Mouse (Mus musculus): ENCODE results near the gene Gsg1l. TPM values are rescaled to one million over a fixed set of nuclear protein-coding genes. Genes with fewer than 3 reads are reported as not detected.

The Gsg1l gene
- total and polyA plus RNA-seq, 2 experiments from 2014 or later, result 5.7 to 16.6 TPM

DNA sequence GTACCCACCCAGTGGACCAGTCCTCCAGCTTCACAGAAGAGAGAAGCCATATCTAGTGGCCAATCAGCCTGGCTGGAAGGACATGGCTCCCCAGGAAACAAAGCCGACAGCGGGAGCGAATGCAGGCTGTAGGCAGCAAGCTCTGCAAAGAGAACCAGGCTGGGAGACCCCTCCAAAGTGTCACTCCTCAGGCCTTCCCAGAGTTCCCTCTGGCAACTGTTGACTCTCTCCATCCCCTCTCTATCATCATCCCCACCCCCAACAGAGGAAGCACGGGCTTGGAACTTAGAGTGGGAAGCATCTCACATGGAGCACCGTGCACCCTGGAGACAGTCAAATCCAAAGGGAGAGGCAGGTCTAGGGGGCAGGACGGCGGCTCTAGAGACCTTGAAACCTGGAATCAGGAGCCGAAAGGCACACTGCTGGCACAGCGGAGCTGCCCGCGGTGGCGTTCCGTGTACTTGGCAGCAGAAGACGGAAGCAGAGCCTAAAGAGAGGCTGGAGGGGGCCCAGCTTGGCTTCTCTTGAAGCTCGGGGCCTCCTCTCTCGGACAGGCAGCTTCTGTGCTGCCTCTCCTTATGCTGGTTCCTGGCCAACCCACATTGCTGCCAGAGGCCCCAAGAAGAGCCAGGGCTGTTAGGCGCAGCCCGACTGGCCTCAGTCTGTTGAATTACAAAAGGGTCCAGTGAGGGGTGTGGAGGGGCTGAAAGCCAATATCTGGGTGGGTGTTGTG, 41.3 kb downstream of the Gsg1l start:
- Histone ChIP-seq H3K4me3 (ENCODE audit: low read depth, low read length) (no peak overlapping the region), H3K36me3 (replicated peaks; ENCODE audit: control insufficient read depth, insufficient read depth, low read length) (no peaks in the 10 kb centered on the region), H3K27me3 (ENCODE audit: control insufficient read depth, insufficient read depth, low read length) (no peaks in the 10 kb centered on the region), H3K27ac (ENCODE audit: low read depth) (peak overlapping the region; percentile 23), H3K9me3 (replicated peaks; ENCODE audit: control insufficient read depth, low read length) (no peaks in the 10 kb centered on the region), H3K4me2 (ENCODE audit: low read depth, low read length) (peak overlapping the region; percentile 12), H3K4me1 (ENCODE audit: control insufficient read depth, insufficient read depth) (peaks cover 21% of the 10 kb centered on the region), H3K9ac (replicated peaks; ENCODE audit: low read depth, low read length) (no peak overlapping the region)
- WGBS, result 36% methylated on average over 18 of the region's 18 CpGs
- peak; percentile 66 for ATAC-seq (ENCODE audit: insufficient read depth, low read depth)
- peak; percentile 69 for DNase-seq (ENCODE audit: low spot score)
- TF ChIP-seq EP300 (IDR thresholded peaks at IDR 0.05; ENCODE audit: low read depth), result no peak
- no peak for TF ChIP-seq CTCF (IDR thresholded peaks at IDR 0.05; ENCODE audit: low read depth)

DNA sequence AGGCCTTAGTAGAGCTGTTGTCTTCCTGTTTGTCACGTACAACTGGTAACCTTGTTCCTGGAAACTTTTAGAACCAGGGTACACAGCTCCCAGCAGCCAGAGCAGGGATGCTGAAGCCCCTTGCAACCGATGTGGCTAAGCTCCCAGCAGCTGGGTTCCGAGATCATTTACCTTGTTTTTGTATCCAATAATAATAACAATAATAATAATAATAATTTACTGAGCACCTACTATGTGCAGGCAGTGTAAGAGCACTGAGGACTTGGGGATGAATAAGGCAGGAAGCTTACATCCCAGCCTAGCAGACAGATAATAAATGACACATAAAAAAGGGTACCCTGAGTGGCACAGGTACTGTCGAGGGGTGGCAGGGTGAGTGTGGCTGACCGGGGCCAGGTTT, 42.4 kb downstream of the Gsg1l start:
- Histone ChIP-seq H3K4me1 (ENCODE audit: control insufficient read depth, insufficient read depth) (peaks cover 31% of the 10 kb centered on the region), H3K27me3 (ENCODE audit: control insufficient read depth, insufficient read depth, low read length) (no peaks in the 10 kb centered on the region), H3K4me3 (ENCODE audit: low read depth, low read length) (no peak overlapping the region), H3K9me3 (replicated peaks; ENCODE audit: control insufficient read depth, low read length) (no peaks in the 10 kb centered on the region), H3K9ac (replicated peaks; ENCODE audit: low read depth, low read length) (no peak overlapping the region), H3K36me3 (replicated peaks; ENCODE audit: control insufficient read depth, insufficient read depth, low read length) (no peaks in the 10 kb centered on the region), H3K4me2 (ENCODE audit: low read depth, low read length) (no peak overlapping the region), H3K27ac (ENCODE audit: low read depth) (no peak overlapping the region)
- no peak for TF ChIP-seq EP300 (IDR thresholded peaks at IDR 0.05; ENCODE audit: low read depth)
- DNase-seq (ENCODE audit: low spot score) (no peak), ATAC-seq (ENCODE audit: insufficient read depth, low read depth) (no peak)
- WGBS, result 82% methylated on average over 5 of the region's 5 CpGs

DNA sequence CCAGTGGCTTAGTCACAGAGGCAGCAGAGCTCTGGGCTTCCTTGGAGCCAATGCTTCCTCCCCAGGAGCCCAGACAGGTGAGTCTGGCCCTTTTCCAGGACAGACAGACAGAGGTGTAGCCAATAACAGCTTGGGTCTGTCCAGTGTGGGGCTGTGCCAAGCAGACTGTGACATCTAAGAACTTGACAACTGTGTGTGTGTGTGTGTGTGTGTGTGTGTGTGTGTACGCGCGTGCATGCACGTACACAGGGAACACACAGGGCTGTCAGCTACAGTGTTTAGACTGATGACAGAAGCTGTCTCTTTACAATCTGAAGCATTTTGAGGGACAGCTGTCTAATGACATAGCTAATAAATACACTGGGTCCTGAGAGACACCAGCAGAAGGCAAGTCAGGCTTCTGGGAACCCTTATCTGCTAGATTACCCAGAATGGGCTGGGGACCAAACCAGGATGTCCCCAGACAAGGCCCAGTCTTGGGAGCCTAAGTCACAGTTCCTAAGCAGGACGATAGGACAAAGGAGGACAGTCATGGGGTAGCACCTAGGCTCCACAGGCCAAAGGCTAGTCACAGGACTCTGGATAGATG, 42.9 kb downstream of the Gsg1l start:
- H3K4me3 ChIP-seq (ENCODE audit: low read depth, low read length), result no peak overlapping the region
- DNase-seq (ENCODE audit: low spot score) (no peak), ATAC-seq (ENCODE audit: insufficient read depth, low read depth) (no peak)
- peaks cover 32% of the 10 kb centered on the region for H3K4me1 ChIP-seq (ENCODE audit: control insufficient read depth, insufficient read depth)
- H3K4me2 ChIP-seq (ENCODE audit: low read depth, low read length), result no peak overlapping the region
- TF ChIP-seq EP300 (IDR thresholded peaks at IDR 0.05; ENCODE audit: low read depth), result no peak
- no peak for TF ChIP-seq CTCF (IDR thresholded peaks at IDR 0.05; ENCODE audit: low read depth)
- no peaks in the 10 kb centered on the region for H3K27me3 ChIP-seq (ENCODE audit: control insufficient read depth, insufficient read depth, low read length)
- H3K9me3 ChIP-seq (replicated peaks; ENCODE audit: control insufficient read depth, low read length), result no peaks in the 10 kb centered on the region
- 56% methylated on average over 5 of the region's 5 CpGs for WGBS
- H3K36me3 ChIP-seq (replicated peaks; ENCODE audit: control insufficient read depth, insufficient read depth, low read length), result no peaks in the 10 kb centered on the region
- no peak overlapping the region for H3K9ac ChIP-seq (replicated peaks; ENCODE audit: low read depth, low read length)
- H3K27ac ChIP-seq (ENCODE audit: low read depth), result no peak overlapping the region

DNA sequence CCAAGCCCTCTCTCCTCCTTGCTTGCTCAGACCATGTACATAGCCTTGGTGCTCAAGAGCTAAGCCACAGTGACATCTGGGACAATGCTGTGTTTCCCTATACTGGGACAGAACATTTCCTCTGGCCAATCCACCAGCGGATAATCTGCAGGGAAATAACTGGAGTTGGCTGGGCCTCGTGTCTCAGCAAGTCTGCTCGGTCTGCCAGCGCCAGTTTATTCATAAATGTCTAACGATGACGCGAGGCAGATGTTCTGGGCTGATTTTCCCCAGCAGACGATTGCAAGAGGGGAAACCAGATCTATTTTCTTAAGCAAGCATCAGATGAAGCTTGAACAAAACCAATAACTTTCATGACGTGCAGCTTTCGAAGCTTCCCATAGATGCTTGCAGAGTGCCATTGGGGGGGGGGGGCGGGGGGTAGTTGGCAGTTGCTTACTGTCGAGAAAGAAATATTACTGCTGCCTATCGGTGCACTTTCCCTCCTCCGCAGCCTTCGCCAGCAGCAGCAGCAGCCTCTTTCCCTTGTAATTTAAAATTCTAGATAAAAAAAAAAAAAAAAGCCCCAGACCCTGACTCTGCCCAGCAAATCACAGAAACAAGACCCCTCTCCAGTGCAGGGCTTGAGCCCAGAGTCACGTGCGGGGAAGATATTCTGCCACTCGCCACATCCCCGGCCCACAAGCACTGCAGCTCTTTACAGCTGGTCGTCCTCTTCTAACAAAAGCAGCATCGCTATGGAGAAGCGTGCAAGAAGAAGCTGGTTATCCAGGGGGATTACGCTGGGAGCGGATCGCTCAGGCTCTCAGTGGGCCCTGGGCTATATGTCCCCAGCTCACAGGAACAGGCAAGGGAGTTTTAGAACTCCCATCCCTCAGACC, 43.6 kb downstream of the Gsg1l start:
- no peak for ATAC-seq (ENCODE audit: insufficient read depth, low read depth)
- Histone ChIP-seq H3K36me3 (replicated peaks; ENCODE audit: control insufficient read depth, insufficient read depth, low read length) (no peaks in the 10 kb centered on the region), H3K9ac (replicated peaks; ENCODE audit: low read depth, low read length) (no peak overlapping the region), H3K4me2 (ENCODE audit: low read depth, low read length) (no peak overlapping the region), H3K27me3 (ENCODE audit: control insufficient read depth, insufficient read depth, low read length) (no peaks in the 10 kb centered on the region), H3K4me1 (ENCODE audit: control insufficient read depth, insufficient read depth) (peaks cover 32% of the 10 kb centered on the region), H3K27ac (ENCODE audit: low read depth) (no peak overlapping the region), H3K4me3 (ENCODE audit: low read depth, low read length) (no peak overlapping the region), H3K9me3 (replicated peaks; ENCODE audit: control insufficient read depth, low read length) (no peaks in the 10 kb centered on the region)
- TF ChIP-seq CTCF (IDR thresholded peaks at IDR 0.05; ENCODE audit: low read depth), result no peak
- TF ChIP-seq EP300 (IDR thresholded peaks at IDR 0.05; ENCODE audit: low read depth), result no peak
- 53% methylated on average over 25 of the region's 25 CpGs for WGBS
- DNase-seq (ENCODE audit: low spot score), result no peak

DNA sequence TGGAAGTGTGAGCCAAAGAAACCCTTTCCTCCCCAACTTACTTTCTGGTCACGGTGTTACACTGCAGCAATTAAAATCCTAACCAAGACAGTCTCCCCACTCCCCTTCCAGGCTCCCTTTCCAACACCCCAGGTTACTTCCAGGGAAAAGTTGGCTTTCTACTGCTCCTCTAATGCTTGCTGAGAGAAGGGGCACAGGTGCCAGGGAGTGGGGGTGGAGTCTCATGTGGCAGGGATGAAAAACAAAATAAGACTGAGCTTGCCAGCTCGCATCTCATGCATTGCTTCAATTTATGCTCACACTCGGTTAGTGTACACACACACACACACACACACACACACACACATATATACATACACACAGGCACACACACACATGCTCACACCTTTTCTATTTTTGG, 46.9 kb downstream of the Gsg1l start:
- 49% methylated on average over 3 of the region's 3 CpGs for WGBS

More for the DNA sequence above, 46.9 kb downstream of the Gsg1l start:
- no peaks in the 10 kb centered on the region for H3K9me3 ChIP-seq (replicated peaks; ENCODE audit: control insufficient read depth, low read length)
- no peak overlapping the region for H3K4me2 ChIP-seq (ENCODE audit: low read depth, low read length)
- H3K27me3 ChIP-seq (ENCODE audit: control insufficient read depth, insufficient read depth, low read length), result no peaks in the 10 kb centered on the region
- H3K4me3 ChIP-seq (ENCODE audit: low read depth, low read length), result no peak overlapping the region
- H3K4me1 ChIP-seq (ENCODE audit: control insufficient read depth, insufficient read depth), result peaks cover 26% of the 10 kb centered on the region
- ATAC-seq (ENCODE audit: insufficient read depth, low read depth) (no peak), DNase-seq (ENCODE audit: low spot score) (no peak)
- no peaks in the 10 kb centered on the region for H3K36me3 ChIP-seq (replicated peaks; ENCODE audit: control insufficient read depth, insufficient read depth, low read length)
- TF ChIP-seq CTCF (IDR thresholded peaks at IDR 0.05; ENCODE audit: low read depth) (no peak), EP300 (IDR thresholded peaks at IDR 0.05; ENCODE audit: low read depth) (no peak)
- H3K27ac ChIP-seq (ENCODE audit: low read depth), result no peak overlapping the region
- no peak overlapping the region for H3K9ac ChIP-seq (replicated peaks; ENCODE audit: low read depth, low read length)
